Mouse (Mus musculus) limb, embryonic 14.5 days (tissue): ENCODE results near the gene Ccdc65. TPM values are rescaled to one million over a fixed set of nuclear protein-coding genes. Genes with fewer than 3 reads are reported as not detected.

Experiments
- ATAC-seq: fragments of 200-750 bp; cut with Nextera tagmentation; 2 replicates; pipeline ENCODE4 v1.8.0; 2017; ENCODE audit warnings: low read depth, moderate number of reproducible peaks, moderate TSS enrichment; ENCODE audit not compliant: low FRiP score
- DNase-seq: peaks from one replicate; pipeline ENCODE4 v3.0.0-alpha.2; 2015; ENCODE audit warnings: low spot score
- H3K27ac ChIP-seq: fragments of 300-500 bp; sonication (generic); replicated peaks from 2 replicates; pipeline ENCODE4 v1.5.1; 2014; ENCODE audit warnings: low read depth, mild to moderate bottlenecking, low read length, moderate library complexity, mixed read lengths
- H3K27me3 ChIP-seq: fragments of 300-500 bp; sonication (generic); 2 replicates; pipeline ENCODE4 v1.6.1; 2014; ENCODE audit warnings: low read length, mixed read lengths; ENCODE audit not compliant: control insufficient read depth, insufficient read depth
- H3K36me3 ChIP-seq: fragments of 300-500 bp; sonication (generic); 2 replicates; pipeline ENCODE4 v1.6.1; 2014; ENCODE audit warnings: mild to moderate bottlenecking, low read length, moderate library complexity, mixed read lengths; ENCODE audit not compliant: control insufficient read depth, insufficient read depth
- H3K4me1 ChIP-seq: fragments of 300-500 bp; sonication (generic); 2 replicates; pipeline ENCODE4 v1.6.1; 2014; ENCODE audit warnings: antibody characterized with exemption, low read length, mixed read lengths; ENCODE audit not compliant: control insufficient read depth, insufficient read depth
- H3K4me2 ChIP-seq: fragments of 300-500 bp; sonication (generic); replicated peaks from 2 replicates; pipeline ENCODE4 v1.6.1; 2014; ENCODE audit warnings: low read depth, mild to moderate bottlenecking, low read length, moderate library complexity; ENCODE audit not compliant: severe bottlenecking
- H3K4me3 ChIP-seq: fragments of 300-500 bp; sonication (generic); replicated peaks from 2 replicates; pipeline ENCODE4 v1.5.1; 2014; ENCODE audit warnings: low read length
- H3K9ac ChIP-seq: fragments of 300-500 bp; sonication (generic); 2 replicates; pipeline ENCODE4 v1.6.1; 2014; ENCODE audit warnings: mild to moderate bottlenecking, low read depth, low read length, moderate library complexity; ENCODE audit not compliant: severe bottlenecking
- H3K9me3 ChIP-seq: fragments of 300-500 bp; sonication (generic); 2 replicates; pipeline ENCODE4 v1.6.1; 2016; ENCODE audit warnings: low read length; ENCODE audit not compliant: control insufficient read depth
- POLR2A ChIP-seq: fragments of 200-500 bp; IDR thresholded peaks from 2 replicates; pipeline ENCODE4 v1.8.0; 2012; ENCODE audit warnings: inconsistent platforms, mild to moderate bottlenecking, moderate library complexity, borderline replicate concordance; ENCODE audit not compliant: insufficient read depth, insufficient read length; ENCODE audit errors: extremely low read depth
- WGBS: fragments of 180-500 bp; shearing (Covaris S2); extraction: QIAGEN DNeasy Blood & Tissue Kit; methylation state at CpG from one replicate; pipeline ENCODE4 v1.1.7; 2014; 5-methylcytosine and 5-hydroxymethylcytosine counted together
- polyA plus RNA-seq, 2 experiments: library from polyadenylated mRNA; depleted of rRNA in 1 of 2; stranded (reverse) in 1 of 2; unstranded in 1 of 2; fragments of >200 nt; fragmentation: Nextera tagmentation in 1 of 2; extraction: Ambion mirVana in 1 of 2; gene quantifications; 2 replicates each; pipeline versions ENCODE4 v1.2.1 to v1.2.3; 2012 to 2014

The Ccdc65 gene
- polyA plus RNA-seq, 2 experiments: 0.48 to 0.87 TPM

DNA sequence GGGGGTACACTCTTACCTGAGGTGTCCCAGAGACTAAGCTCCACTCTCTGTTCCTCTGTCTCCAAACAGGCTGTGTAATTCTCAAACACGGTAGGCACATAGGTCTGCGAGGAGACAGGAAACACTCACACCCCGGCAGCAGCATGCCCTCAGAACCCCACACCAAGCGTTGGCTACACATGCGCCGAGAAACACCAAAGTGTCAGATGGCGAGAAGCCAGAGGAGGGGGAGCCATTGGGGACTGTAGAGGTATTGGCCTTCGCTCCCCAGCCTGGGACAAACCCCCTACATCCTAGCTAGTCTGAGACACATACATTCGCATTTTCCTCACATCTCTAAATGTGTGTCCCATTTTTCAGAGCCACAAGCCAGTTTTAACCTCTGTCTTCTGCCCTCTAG, 31.5 kb upstream of the Ccdc65 start:
- no peak for TF ChIP-seq POLR2A
- DNase-seq (no peak), ATAC-seq (no peak)
- no peaks in the 10 kb centered on the region for H3K9me3 ChIP-seq
- no peaks in the 10 kb centered on the region for H3K36me3 ChIP-seq
- WGBS: 3% methylated on average over 9 of the region's 9 CpGs
- peak overlapping the region; percentile 66 for H3K4me2 ChIP-seq
- peaks cover 37% of the 10 kb centered on the region for H3K27me3 ChIP-seq
- no peak overlapping the region for H3K27ac ChIP-seq
- peaks cover 17% of the 10 kb centered on the region; the same call in 1 of the 2 replicates for H3K4me1 ChIP-seq
- H3K9ac ChIP-seq: 0 out of 2 replicates have a peak overlapping the region, but pooled peaks have one; percentile 21
- peak overlapping the region; percentile 32 for H3K4me3 ChIP-seq

GRCm38 (mm10) chr15:98676940-98677728, 30.9 kb upstream of the Ccdc65 start, which contains the start of gene Rnd1:
Rnd1 (minus strand) TSS chr15:98677461.
- ATAC-seq (peak; percentile 97), DNase-seq (peak; percentile 93)
- H3K9me3 ChIP-seq: no peaks in the 10 kb centered on the region
- 0 out of 2 replicates have a peak, but pooled peaks have one; percentile 32 for TF ChIP-seq POLR2A
- H3K4me2 ChIP-seq: peak within 1 kb of the TSS; percentile 66
- under 1% methylated on average over 36 of the region's 37 CpGs for WGBS
- H3K9ac ChIP-seq: 0 out of 2 replicates have a peak within 1 kb of the TSS, but pooled peaks have one; percentile 21
- peaks cover 37% of the 10 kb centered on the region for H3K27me3 ChIP-seq
- H3K4me1 ChIP-seq: peaks cover 17% of the 10 kb centered on the region; the same call in 1 of the 2 replicates
- H3K36me3 ChIP-seq: no peaks in the 10 kb centered on the region
- peak within 1 kb of the TSS; percentile 32 for H3K4me3 ChIP-seq
- no peak within 1 kb of the TSS for H3K27ac ChIP-seq

DNA sequence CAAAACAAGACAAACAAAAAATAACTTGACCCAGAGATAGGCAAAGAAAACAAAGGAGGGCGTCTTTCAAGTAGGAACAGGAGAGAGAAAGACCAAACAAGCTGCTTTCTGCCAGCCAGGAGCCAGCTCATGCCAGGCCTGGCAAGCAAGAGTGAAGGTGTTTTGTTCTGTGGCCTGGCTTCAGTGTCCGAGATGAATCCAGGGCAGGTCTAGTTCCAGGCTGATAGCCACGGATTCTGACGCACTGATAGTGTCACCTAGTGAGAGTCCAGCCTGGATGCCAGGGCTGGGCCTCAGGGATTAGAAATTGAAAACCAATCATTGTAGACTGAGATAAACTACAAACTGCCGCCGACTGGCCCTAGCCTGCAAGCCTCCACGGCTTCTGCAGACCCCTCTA, 30.0 kb upstream of the Ccdc65 start:
- no peak for TF ChIP-seq POLR2A
- Histone ChIP-seq H3K4me3 (no peak overlapping the region), H3K9ac (no peak overlapping the region), H3K9me3 (no peaks in the 10 kb centered on the region), H3K27me3 (peaks cover 37% of the 10 kb centered on the region), H3K27ac (no peak overlapping the region), H3K4me1 (peaks cover 17% of the 10 kb centered on the region; the same call in 1 of the 2 replicates), H3K36me3 (no peaks in the 10 kb centered on the region), H3K4me2 (no peak overlapping the region)
- WGBS: 79% methylated on average over 7 of the region's 7 CpGs
- no peak for ATAC-seq
- no peak for DNase-seq

GRCm38 (mm10) chr15:98680660-98681059, 27.3 kb upstream of the Ccdc65 start:
- Histone ChIP-seq H3K4me1 (peaks cover 9% of the 10 kb centered on the region; the same call in 1 of the 2 replicates), H3K9me3 (no peaks in the 10 kb centered on the region), H3K27me3 (peaks cover 22% of the 10 kb centered on the region), H3K9ac (no peak overlapping the region), H3K27ac (no peak overlapping the region), H3K4me3 (no peak overlapping the region), H3K4me2 (no peak overlapping the region), H3K36me3 (no peaks in the 10 kb centered on the region)
- no peak for DNase-seq
- 86% methylated on average over 8 of the region's 8 CpGs for WGBS
- no peak for TF ChIP-seq POLR2A
- ATAC-seq: no peak

DNA sequence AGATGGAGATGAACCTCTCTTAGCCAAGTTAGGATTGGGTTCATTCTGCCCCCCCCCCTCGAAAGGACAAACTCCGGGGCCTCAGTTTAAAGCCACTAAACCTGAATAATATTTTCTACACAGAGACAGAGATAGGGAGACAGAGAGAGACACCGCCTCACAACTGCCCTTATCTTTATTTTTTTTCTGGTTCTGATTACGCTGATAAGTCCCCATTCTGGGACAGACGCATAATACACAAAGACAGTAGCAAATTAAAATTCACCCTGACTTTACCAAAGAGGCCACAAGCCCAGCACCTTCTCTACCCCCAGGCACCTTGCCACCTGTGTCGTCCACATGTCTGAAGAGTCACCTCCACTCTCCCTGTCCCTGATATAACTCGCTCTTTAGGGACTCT, 26.4 kb upstream of the Ccdc65 start:
- no peaks in the 10 kb centered on the region for H3K9me3 ChIP-seq
- no peak overlapping the region for H3K27ac ChIP-seq
- ATAC-seq (no peak), DNase-seq (no peak)
- no peak overlapping the region for H3K9ac ChIP-seq
- WGBS: 82% methylated on average over 7 of the region's 7 CpGs
- no peaks in the 10 kb centered on the region for H3K36me3 ChIP-seq
- no peak overlapping the region for H3K4me3 ChIP-seq
- peaks cover 12% of the 10 kb centered on the region for H3K27me3 ChIP-seq
- H3K4me2 ChIP-seq: no peak overlapping the region
- TF ChIP-seq POLR2A: no peak
- peaks cover 6% of the 10 kb centered on the region; the same call in 1 of the 2 replicates for H3K4me1 ChIP-seq
